Mouse (Mus musculus) liver, embryonic 14.5 days (tissue): Measurements from ENCODE around the gene Ano4. TPM values are rescaled to one million over a fixed set of nuclear protein-coding genes. Genes with fewer than 3 reads are reported as not detected.

ENCODE experiments used
- ATAC-seq: fragments of 200-750 bp; cut with Nextera tagmentation; 2 replicates; pipeline ENCODE4 v1.8.0; 2017; ENCODE audit warnings: moderate number of reproducible peaks, mild to moderate bottlenecking, moderate library complexity; ENCODE audit not compliant: insufficient read depth
- DNase-seq, 3 experiments: peaks; one replicate each; pipeline ENCODE4 v3.0.0-alpha.2; 2012 to 2013; ENCODE audit warnings: low read depth in 3 of 3, low spot score in 3 of 3
- H3K27ac ChIP-seq: fragments of 300-500 bp; sonication (generic); 2 replicates; pipeline ENCODE4 v1.5.1; 2014; ENCODE audit warnings: moderate library complexity, mild to moderate bottlenecking, control low read depth, inconsistent platforms
- H3K27me3 ChIP-seq: fragments of 300-500 bp; sonication (generic); 2 replicates; pipeline ENCODE4 v1.6.1; 2014; ENCODE audit warnings: mild to moderate bottlenecking, low read length, moderate library complexity; ENCODE audit not compliant: control insufficient read depth, insufficient read depth
- H3K36me3 ChIP-seq: fragments of 300-500 bp; sonication (generic); replicated peaks from 2 replicates; pipeline ENCODE4 v1.6.1; 2014; ENCODE audit warnings: low read depth; ENCODE audit not compliant: control insufficient read depth, insufficient read depth
- H3K4me1 ChIP-seq, 2 experiments: fragments of 200-500 bp in 1 of 2; fragments of 300-500 bp in 1 of 2; sonication (generic) in 1 of 2; replicated peaks; 2 replicates each; pipeline ENCODE4 v1.6.1; 2012 to 2014; ENCODE audit warnings: antibody characterized with exemption in 1 of 2, inconsistent platforms in 1 of 2, low read length in 1 of 2; ENCODE audit not compliant: control insufficient read depth in 2 of 2, insufficient read depth in 2 of 2
- H3K4me2 ChIP-seq: fragments of 300-500 bp; sonication (generic); 2 replicates; pipeline ENCODE4 v1.6.1; 2014; ENCODE audit warnings: low read depth, mild to moderate bottlenecking, control low read depth, moderate library complexity
- H3K4me3 ChIP-seq, 2 experiments: fragments of 200-500 bp in 1 of 2; fragments of 300-500 bp in 1 of 2; sonication (generic) in 1 of 2; 2 replicates each; pipeline ENCODE4 v1.5.1; 2012 to 2014; ENCODE audit warnings: low read depth in 2 of 2, low read length in 2 of 2, mild to moderate bottlenecking in 2 of 2, control low read depth in 1 of 2, inconsistent platforms in 1 of 2, moderate library complexity in 1 of 2; ENCODE audit not compliant: insufficient read depth in 1 of 2
- H3K9ac ChIP-seq: fragments of 300-500 bp; sonication (generic); replicated peaks from 2 replicates; pipeline ENCODE4 v1.6.1; 2014; ENCODE audit warnings: mild to moderate bottlenecking, control low read depth, moderate library complexity
- H3K9me3 ChIP-seq: fragments of 300-500 bp; sonication (generic); 2 replicates; pipeline ENCODE4 v1.6.1; 2016; ENCODE audit warnings: low read length, mixed read lengths; ENCODE audit not compliant: control insufficient read depth
- CTCF ChIP-seq: IDR thresholded peaks from 2 replicates; pipeline ENCODE4 v1.5.1; 2016; ENCODE audit warnings: antibody characterized with exemption, low read depth, control low read depth
- EP300 ChIP-seq: IDR thresholded peaks from 2 replicates; pipeline ENCODE4 v1.6.1; 2016; ENCODE audit warnings: antibody characterized with exemption, low read depth
- WGBS: fragments of 180-500 bp; shearing (Covaris S2); extraction: QIAGEN DNeasy Blood & Tissue Kit; methylation state at CpG from one replicate; pipeline ENCODE4 v1.1.7; 2014; ENCODE audit not compliant: insufficient replicate concordance; 5-methylcytosine and 5-hydroxymethylcytosine counted together
- polyA plus RNA-seq, 2 experiments: library from polyadenylated mRNA; depleted of rRNA in 1 of 2; stranded (reverse) in 1 of 2; unstranded in 1 of 2; fragments of >200 nt; fragmentation: Nextera tagmentation in 1 of 2; extraction: Ambion mirVana in 1 of 2; gene quantifications; 2 replicates each; pipeline versions ENCODE4 v1.2.1 to v1.2.3; 2012 to 2014

The Ano4 gene
- polyA plus RNA-seq, 2 experiments: 0.03 to 0.08 TPM

DNA sequence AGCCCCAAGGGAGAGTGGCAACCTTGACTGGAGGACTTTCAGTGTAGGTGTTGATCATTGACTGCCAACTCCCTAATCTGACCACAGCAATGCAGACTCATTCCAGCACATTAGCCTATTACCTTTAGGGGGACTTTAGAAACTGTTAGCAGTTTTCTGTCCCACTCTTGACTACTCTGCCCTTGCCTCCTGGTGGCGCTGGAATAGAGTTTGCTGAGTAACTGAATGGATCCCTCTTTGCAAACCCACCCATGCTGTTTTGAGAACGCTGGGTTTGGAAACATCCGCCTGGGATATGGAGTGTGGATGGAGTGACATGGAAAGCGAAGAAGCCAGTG is 603 bp upstream of the Ano4 start:
- Histone ChIP-seq H3K4me3 (no peak overlapping the region), H3K36me3 (no peaks in the 10 kb centered on the region)

GRCm38 (mm10) chr10:89344132-89344490 is 451 bp downstream of the Ano4 start:
- Histone ChIP-seq H3K9me3 (no peaks in the 10 kb centered on the region), H3K36me3 (no peaks in the 10 kb centered on the region), H3K4me3 (no peak overlapping the region), H3K27ac (no peak overlapping the region), H3K4me2 (no peak overlapping the region), H3K9ac (no peak overlapping the region), H3K27me3 (peaks cover 24% of the 10 kb centered on the region), H3K4me1 (no peaks in the 10 kb centered on the region)
- no peak for TF ChIP-seq EP300
- TF ChIP-seq CTCF: no peak
- 15% methylated on average over 4 of the region's 4 CpGs for WGBS
- no peak for ATAC-seq
- DNase-seq: no peak

More for the DNA sequence above, 603 bp upstream of the Ano4 start:
- 33% methylated on average over 4 of the region's 4 CpGs for WGBS
- no peak for DNase-seq
- ATAC-seq: no peak
- H3K27me3 ChIP-seq: peaks cover 24% of the 10 kb centered on the region
- no peak for TF ChIP-seq CTCF
- TF ChIP-seq EP300: no peak
- H3K27ac ChIP-seq: no peak overlapping the region
- H3K4me1 ChIP-seq: no peaks in the 10 kb centered on the region
- H3K9ac ChIP-seq: no peak overlapping the region
- no peaks in the 10 kb centered on the region for H3K9me3 ChIP-seq
- peak overlapping the region; percentile 47 for H3K4me2 ChIP-seq

- Histone ChIP-seq H3K4me3 (no peak overlapping the region), H3K9ac (no peak overlapping the region), H3K4me2 (no peak overlapping the region), H3K9me3 (no peaks in the 10 kb centered on the region), H3K27ac (no peak overlapping the region), H3K27me3 (peaks cover 24% of the 10 kb centered on the region), H3K36me3 (no peaks in the 10 kb centered on the region), H3K4me1 (no peaks in the 10 kb centered on the region)
- 17% methylated on average over 8 of the region's 8 CpGs for WGBS
- DNase-seq (no peak), ATAC-seq (no peak)
- TF ChIP-seq CTCF (no peak), EP300 (no peak)
These were observed 846 bp downstream of the Ano4 start for GRCm38 (mm10) chr10:89343716-89344115.

DNA sequence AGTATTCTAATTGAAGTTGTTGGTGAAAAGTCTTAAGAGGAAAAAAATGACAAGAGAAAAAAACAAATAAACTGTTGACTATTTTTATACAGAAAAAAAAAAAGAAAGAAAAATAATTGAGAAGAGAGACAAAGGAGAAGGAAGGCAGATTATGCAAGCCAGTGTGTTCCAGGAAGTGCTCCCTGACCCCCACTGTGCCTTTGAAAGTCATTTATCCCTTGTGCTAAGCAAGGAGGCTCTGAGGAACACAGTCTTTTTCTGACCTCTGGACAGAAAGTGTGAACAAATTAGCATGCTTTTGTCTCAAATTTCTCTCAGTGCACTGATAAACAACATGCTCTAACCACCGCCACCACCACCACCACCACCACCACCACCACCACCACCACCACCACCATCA is 14.3 kb downstream of the Ano4 start:
- Histone ChIP-seq H3K36me3 (no peaks in the 10 kb centered on the region), H3K4me1 (no peaks in the 10 kb centered on the region), H3K9me3 (no peaks in the 10 kb centered on the region), H3K27ac (no peak overlapping the region), H3K27me3 (no peaks in the 10 kb centered on the region), H3K9ac (no peak overlapping the region), H3K4me2 (no peak overlapping the region), H3K4me3 (no peak overlapping the region)
- WGBS: 83% methylated on average over 1 of the region's 1 CpGs
- DNase-seq: no peak
- TF ChIP-seq EP300 (no peak), CTCF (no peak)
- no peak for ATAC-seq

DNA sequence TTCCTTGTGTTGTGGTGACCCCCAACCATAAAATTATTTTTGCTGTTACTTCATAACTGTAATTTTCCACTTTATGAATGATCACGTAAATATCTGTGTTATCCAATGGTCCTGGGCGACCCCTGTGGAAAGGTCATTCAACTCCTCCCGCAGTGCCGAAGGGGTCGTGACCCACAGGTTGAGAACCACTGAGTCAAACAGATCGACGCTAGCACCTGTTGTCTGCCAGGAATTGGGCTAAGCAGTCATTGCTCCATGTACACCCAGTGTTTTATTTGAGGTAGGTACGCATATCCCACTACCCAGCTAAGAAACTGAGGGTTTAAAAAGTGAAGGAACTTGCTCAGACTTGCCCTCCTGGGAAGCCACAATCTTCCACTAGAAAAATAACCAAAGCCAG is 14.8 kb downstream of the Ano4 start:
- Histone ChIP-seq H3K4me2 (no peak overlapping the region), H3K9ac (no peak overlapping the region), H3K4me1 (no peaks in the 10 kb centered on the region), H3K27ac (no peak overlapping the region), H3K4me3 (no peak overlapping the region), H3K36me3 (no peaks in the 10 kb centered on the region), H3K9me3 (no peaks in the 10 kb centered on the region), H3K27me3 (no peaks in the 10 kb centered on the region)
- TF ChIP-seq EP300: no peak
- no peak for TF ChIP-seq CTCF
- ATAC-seq (no peak), DNase-seq (no peak)
- 68% methylated on average over 8 of the region's 8 CpGs for WGBS

- Histone ChIP-seq H3K36me3 (no peaks in the 10 kb centered on the region), H3K27ac (no peak overlapping the region), H3K9me3 (no peaks in the 10 kb centered on the region), H3K9ac (no peak overlapping the region), H3K4me1 (no peaks in the 10 kb centered on the region), H3K4me3 (no peak overlapping the region), H3K27me3 (no peaks in the 10 kb centered on the region), H3K4me2 (no peak overlapping the region)
- TF ChIP-seq EP300: no peak
- no peak for TF ChIP-seq CTCF
- no peak for DNase-seq
- WGBS: 71% methylated on average over 8 of the region's 8 CpGs
- ATAC-seq: no peak
These were observed 15.7 kb downstream of the Ano4 start for GRCm38 (mm10) chr10:89328876-89329275.
